Mouse (Mus musculus): ENCODE results near the gene Lif.

DNA sequence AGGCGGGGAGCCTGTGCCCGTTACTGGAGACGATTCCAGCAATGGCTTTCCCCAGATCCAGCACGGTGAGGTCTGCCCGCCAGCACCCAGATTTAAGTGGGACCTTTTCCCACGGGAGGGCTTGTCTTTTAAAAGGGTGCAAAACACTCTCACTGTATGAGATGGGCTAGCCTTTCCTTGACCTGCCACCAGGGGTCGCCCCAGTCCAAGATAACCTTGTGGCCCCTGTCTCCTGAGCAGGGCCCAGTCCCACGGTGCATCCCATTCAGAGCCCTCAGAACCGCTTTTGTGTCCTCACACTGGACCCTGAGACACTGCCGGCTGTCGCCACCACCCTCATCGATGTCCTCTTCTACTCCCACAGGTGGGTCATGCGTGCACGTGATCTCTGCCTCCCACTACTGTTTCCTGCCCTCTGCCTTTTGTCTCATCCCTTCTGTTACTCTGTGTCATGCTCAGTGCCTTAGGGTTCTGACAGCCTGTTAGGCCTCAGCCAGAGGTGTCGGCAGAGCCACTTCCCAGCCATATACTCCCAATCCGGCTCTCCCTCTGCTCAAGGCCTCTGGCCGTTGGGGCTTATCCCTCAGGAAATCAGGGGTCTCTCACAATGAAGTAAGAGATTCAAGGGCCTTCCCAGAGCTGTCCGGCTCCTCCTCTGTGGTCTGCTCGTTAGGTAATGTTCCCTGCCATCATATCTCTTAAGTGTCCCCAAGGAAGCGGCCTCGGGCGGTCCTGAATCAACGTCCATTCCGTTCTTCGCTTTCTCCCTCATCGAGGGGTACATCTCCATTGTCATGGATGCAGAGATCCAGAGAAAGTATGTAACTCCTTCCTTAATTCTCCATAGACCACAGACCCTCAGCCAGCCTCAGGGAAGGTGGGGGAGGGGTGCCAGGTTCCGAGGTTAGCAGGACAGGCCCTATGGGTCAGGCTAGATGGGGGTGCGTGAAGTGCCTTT is 36.6 kb upstream of the Lif start:
- TF ChIP-seq CTCF (IDR thresholded peaks at IDR 0.05; ENCODE audit: low read depth, low read length) (peak; percentile 94), POLR2A (IDR thresholded peaks at IDR 0.05; ENCODE audit: extremely low read depth, insufficient read depth, low read length) (no peak)

Measured in liver, adult 2 months (tissue).